Mouse (Mus musculus): ENCODE results near the gene Thop1. TPM values are rescaled to one million over a fixed set of nuclear protein-coding genes. Genes with fewer than 3 reads are reported as not detected.
"Not testable (repeated sequence)": the region's sequence is repeated elsewhere in the genome, so short reads cannot be mapped to it uniquely, and the experiment has no call there.

The Thop1 gene
- polyA plus RNA-seq, 1 experiment, result 67.3 TPM

DNA sequence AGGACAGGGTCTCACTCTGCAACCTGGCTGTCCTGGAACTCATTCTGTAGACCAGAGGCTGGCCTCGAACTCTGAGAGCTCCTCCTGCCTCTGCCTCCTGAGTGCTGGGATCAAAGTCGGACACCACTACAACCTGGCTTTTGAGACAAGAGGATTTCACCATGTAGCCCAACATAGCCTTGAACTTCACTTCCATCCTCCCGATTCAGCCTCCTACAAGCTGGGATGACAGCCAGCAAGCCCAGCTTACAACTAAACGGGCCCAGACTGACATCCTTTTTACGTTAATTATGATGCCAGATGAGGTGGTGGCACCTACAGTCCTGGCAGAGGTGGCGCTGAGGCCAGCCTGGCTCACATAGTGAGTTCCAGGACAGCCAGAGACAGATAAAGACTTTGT lies 10.9 kb upstream of the Thop1 start:
- peaks cover 62% of the 10 kb centered on the region for H3K79me2 ChIP-seq (ENCODE audit: control insufficient read depth, insufficient read depth)
- TF ChIP-seq MYOD1 (IDR thresholded peaks at IDR 0.05; ENCODE audit: control insufficient read depth, insufficient read length, low read depth) (no peak), CEBPB (IDR thresholded peaks at IDR 0.05; ENCODE audit: low read depth) (no peak), FOSL1 (IDR thresholded peaks at IDR 0.05; ENCODE audit: insufficient read depth, low read length, poor library complexity, severe bottlenecking) (no peak), MYOG (IDR thresholded peaks at IDR 0.05; ENCODE audit: control insufficient read depth, extremely low read depth, insufficient read length) (no peak), USF1 (IDR thresholded peaks at IDR 0.05; ENCODE audit: low read depth) (no peak), CTCF (IDR thresholded peaks at IDR 0.05; ENCODE audit: control insufficient read depth, insufficient read depth, insufficient read length) (no peak), MAX (IDR thresholded peaks at IDR 0.05) (no peak)
- H3K27me3 ChIP-seq (ENCODE audit: control insufficient read depth, insufficient read depth, insufficient read length), result no peaks in the 10 kb centered on the region
- H3ac ChIP-seq (ENCODE audit: control insufficient read depth, insufficient read length, low read depth), result peak overlapping the region; percentile 50
- H3K36me3 ChIP-seq (ENCODE audit: control insufficient read depth, insufficient read depth), result no peaks in the 10 kb centered on the region
- no peak overlapping the region for H3K4me3 ChIP-seq (ENCODE audit: insufficient read depth, poor library complexity, severe bottlenecking)
- peaks cover 57% of the 10 kb centered on the region for H3K79me3 ChIP-seq (ENCODE audit: low read depth)

DNA sequence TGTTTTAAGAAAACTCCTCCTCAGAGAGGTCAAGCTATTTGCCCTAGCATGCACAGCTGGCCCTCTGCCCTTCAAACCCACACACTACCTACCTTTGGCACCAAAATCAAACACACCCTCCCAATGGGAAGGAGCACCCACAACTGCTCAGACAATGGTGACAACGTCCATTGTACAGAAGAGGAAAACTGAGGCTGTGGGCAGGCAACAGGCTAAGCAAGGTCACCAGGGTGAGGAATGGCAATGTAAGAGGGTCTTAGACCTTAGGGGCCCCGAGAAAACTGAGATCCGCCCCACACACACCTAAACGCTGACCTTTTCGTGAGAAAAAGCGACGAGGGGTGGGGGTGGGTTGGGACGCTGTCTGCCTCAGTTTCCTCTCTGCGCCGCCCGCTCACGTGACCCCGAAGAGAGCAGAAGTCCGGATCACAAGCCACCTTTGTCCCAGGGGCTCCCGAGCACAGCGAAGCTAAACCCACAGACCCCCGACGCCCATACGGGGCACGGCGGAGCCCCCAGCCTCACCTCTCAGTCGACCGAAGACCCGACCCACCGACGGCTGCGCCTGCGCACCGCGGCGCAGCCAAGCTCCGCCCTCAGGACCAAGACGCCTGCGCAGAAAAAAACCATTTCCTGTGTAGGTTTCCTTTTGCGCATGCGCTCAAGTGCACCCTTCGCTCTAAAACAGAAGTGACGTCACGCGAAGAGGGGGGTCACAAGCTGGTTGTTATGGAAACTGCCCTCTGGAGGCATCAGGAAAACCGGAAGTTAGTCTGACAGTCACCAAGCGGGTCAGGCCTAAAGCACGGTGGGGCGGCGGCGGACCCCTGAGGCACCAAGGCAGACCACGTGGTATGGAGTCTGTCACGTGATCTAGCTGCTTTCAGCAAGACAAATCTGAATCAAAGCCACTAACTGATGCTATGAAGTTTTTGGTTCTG lies 10.0 kb upstream of the Thop1 start, which contains the start of gene Sgta:
Sgta (minus strand) TSS at position 579 of the 941 bp plus-strand sequence.
- H3K79me2 ChIP-seq (ENCODE audit: control insufficient read depth, insufficient read depth), result peaks cover 52% of the 10 kb centered on the region
- peak within 1 kb of the TSS; percentile 84 for H3ac ChIP-seq (ENCODE audit: control insufficient read depth, insufficient read length, low read depth)
- no peaks in the 10 kb centered on the region for H3K36me3 ChIP-seq (ENCODE audit: control insufficient read depth, insufficient read depth)
- no peaks in the 10 kb centered on the region for H3K27me3 ChIP-seq (ENCODE audit: control insufficient read depth, insufficient read depth, insufficient read length)
- TF ChIP-seq CEBPB (IDR thresholded peaks at IDR 0.05; ENCODE audit: low read depth) (no peak), USF1 (IDR thresholded peaks at IDR 0.05; ENCODE audit: low read depth) (peak; percentile 98), MAX (IDR thresholded peaks at IDR 0.05) (peak; percentile 86), MYOD1 (IDR thresholded peaks at IDR 0.05; ENCODE audit: control insufficient read depth, insufficient read length, low read depth) (no peak)
- H3K4me3 ChIP-seq (ENCODE audit: insufficient read depth, poor library complexity, severe bottlenecking), result peak within 1 kb of the TSS; percentile 90
- H3K79me3 ChIP-seq (ENCODE audit: low read depth), result peaks cover 49% of the 10 kb centered on the region

DNA sequence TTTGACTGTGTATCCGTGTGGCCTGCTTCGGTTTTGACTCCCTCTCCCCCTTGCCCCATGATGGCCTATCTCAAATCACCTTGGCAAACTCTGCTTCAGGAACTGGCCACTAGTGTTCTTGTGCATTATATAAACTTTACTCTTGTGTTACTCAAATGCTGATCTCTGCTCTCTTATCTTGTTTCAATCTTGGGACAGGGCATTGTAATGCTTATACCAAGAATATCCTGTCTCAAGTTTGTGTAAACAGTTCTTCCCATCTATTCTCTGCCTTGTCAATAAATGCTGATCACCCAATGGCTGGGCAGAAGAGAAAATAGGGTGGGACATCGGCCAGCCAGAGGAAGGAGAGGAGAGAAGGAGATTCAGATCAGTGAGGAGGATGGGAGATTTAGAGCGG lies 7.1 kb upstream of the Thop1 start:
- no peak for TF ChIP-seq CEBPB (IDR thresholded peaks at IDR 0.05; ENCODE audit: low read depth)
- TF ChIP-seq CTCF (IDR thresholded peaks at IDR 0.05; ENCODE audit: control insufficient read depth, insufficient read depth, insufficient read length), result no peak
- TF ChIP-seq FOSL1 (IDR thresholded peaks at IDR 0.05; ENCODE audit: insufficient read depth, low read length, poor library complexity, severe bottlenecking), result no peak
- TF ChIP-seq MYOD1 (IDR thresholded peaks at IDR 0.05; ENCODE audit: control insufficient read depth, insufficient read length, low read depth), result no peak
- no peak for TF ChIP-seq USF1 (IDR thresholded peaks at IDR 0.05; ENCODE audit: low read depth)
- no peak for TF ChIP-seq MAX (IDR thresholded peaks at IDR 0.05)
- no peak for TF ChIP-seq MYOG (IDR thresholded peaks at IDR 0.05; ENCODE audit: control insufficient read depth, extremely low read depth, insufficient read length)

DNA sequence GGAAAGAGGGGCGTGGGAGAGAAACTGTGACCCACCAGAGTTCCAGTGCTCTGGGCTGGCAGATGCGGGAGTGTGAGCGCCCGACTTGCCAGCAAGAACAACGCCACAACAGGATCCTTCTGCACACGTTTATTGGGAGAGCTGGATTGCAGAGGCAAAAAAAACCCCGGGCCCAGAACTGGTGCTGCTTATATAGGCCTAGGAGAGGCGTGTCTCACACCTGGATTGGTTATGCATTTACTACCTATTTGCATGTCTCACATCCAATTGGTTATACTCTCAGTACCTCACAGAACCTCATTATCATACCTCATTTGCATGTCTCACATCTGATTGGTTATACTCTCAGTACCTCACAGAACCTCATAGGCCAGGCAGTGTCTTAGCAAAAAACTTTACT lies 5.3 kb upstream of the Thop1 start:
- H3K4me3 ChIP-seq (ENCODE audit: insufficient read depth, poor library complexity, severe bottlenecking); H3ac ChIP-seq (ENCODE audit: control insufficient read depth, insufficient read length, low read depth); H3K36me3 ChIP-seq (ENCODE audit: control insufficient read depth, insufficient read depth): not testable (repeated sequence)

More for the DNA sequence above, 7.1 kb upstream of the Thop1 start:
- Histone ChIP-seq H3K79me3 (ENCODE audit: low read depth) (peaks cover 21% of the 10 kb centered on the region), H3K27me3 (ENCODE audit: control insufficient read depth, insufficient read depth, insufficient read length) (peaks cover 4% of the 10 kb centered on the region), H3ac (ENCODE audit: control insufficient read depth, insufficient read length, low read depth) (no peak overlapping the region), H3K79me2 (ENCODE audit: control insufficient read depth, insufficient read depth) (peaks cover 24% of the 10 kb centered on the region), H3K36me3 (ENCODE audit: control insufficient read depth, insufficient read depth) (no peaks in the 10 kb centered on the region), H3K4me3 (ENCODE audit: insufficient read depth, poor library complexity, severe bottlenecking) (no peak overlapping the region)

DNA sequence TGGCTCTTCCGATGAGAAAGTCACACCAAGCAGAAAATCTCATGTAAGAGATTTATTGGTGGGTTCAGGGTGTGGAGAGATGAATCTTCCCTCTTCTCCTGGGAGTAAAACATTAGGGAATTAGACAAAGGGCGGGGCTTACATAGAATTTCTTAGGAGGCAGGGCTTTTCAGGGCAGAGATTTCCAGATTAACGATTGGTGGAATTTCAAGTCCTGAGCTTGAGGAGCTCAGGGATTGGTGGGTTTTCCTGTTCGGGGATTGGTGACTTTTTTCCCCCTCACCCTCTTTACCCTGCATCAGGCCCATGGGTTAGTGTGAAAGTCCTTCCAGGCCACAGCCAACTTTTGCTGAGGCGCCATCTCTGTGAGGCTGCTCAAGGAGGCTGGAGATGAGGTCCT lies 1.1 kb upstream of the Thop1 start:
- Histone ChIP-seq H3K27me3 (ENCODE audit: control insufficient read depth, insufficient read depth, insufficient read length) (peaks cover 5% of the 10 kb centered on the region), H3K79me3 (ENCODE audit: low read depth) (peaks cover 17% of the 10 kb centered on the region), H3ac (ENCODE audit: control insufficient read depth, insufficient read length, low read depth) (no peak overlapping the region), H3K36me3 (ENCODE audit: control insufficient read depth, insufficient read depth) (peaks cover 12% of the 10 kb centered on the region), H3K4me3 (ENCODE audit: insufficient read depth, poor library complexity, severe bottlenecking) (no peak overlapping the region), H3K79me2 (ENCODE audit: control insufficient read depth, insufficient read depth) (peaks cover 32% of the 10 kb centered on the region)
- TF ChIP-seq CTCF (IDR thresholded peaks at IDR 0.05; ENCODE audit: control insufficient read depth, insufficient read depth, insufficient read length) (no peak), MYOD1 (IDR thresholded peaks at IDR 0.05; ENCODE audit: control insufficient read depth, insufficient read length, low read depth) (no peak), USF1 (IDR thresholded peaks at IDR 0.05; ENCODE audit: low read depth) (no peak), MYOG (IDR thresholded peaks at IDR 0.05; ENCODE audit: control insufficient read depth, extremely low read depth, insufficient read length) (no peak), MAX (IDR thresholded peaks at IDR 0.05) (no peak), CEBPB (IDR thresholded peaks at IDR 0.05; ENCODE audit: low read depth) (no peak), FOSL1 (IDR thresholded peaks at IDR 0.05; ENCODE audit: insufficient read depth, low read length, poor library complexity, severe bottlenecking) (no peak)

More for the DNA sequence above, 5.3 kb upstream of the Thop1 start:
- not testable (repeated sequence) for H3K79me3 ChIP-seq (ENCODE audit: low read depth); H3K27me3 ChIP-seq (ENCODE audit: control insufficient read depth, insufficient read depth, insufficient read length); H3K79me2 ChIP-seq (ENCODE audit: control insufficient read depth, insufficient read depth)

DNA sequence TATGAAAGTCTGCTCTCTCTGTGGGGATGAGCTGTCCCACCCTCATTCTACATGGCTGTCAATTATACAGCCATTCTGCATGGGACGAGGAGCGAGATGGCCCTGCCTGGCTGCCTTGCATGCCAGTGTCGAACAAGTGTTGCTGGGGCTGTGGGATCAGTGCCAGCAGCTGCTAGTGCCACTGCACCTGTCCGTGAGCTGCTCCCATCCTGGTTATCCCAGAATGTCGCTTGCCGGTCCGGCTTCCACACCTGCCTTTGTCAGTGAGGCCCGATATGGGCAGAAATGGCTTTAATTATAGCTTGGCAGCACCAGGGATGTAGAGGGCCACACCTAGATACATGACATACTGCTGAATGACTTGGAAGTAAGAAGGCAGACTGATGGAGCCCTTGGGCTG lies 2.5 kb downstream of the Thop1 start:
- H3K36me3 ChIP-seq (ENCODE audit: control insufficient read depth, insufficient read depth), result peaks cover 38% of the 10 kb centered on the region
- TF ChIP-seq CEBPB (IDR thresholded peaks at IDR 0.05; ENCODE audit: low read depth) (no peak), CTCF (IDR thresholded peaks at IDR 0.05; ENCODE audit: control insufficient read depth, insufficient read depth, insufficient read length) (no peak), MYOG (IDR thresholded peaks at IDR 0.05; ENCODE audit: control insufficient read depth, extremely low read depth, insufficient read length) (no peak), FOSL1 (IDR thresholded peaks at IDR 0.05; ENCODE audit: insufficient read depth, low read length, poor library complexity, severe bottlenecking) (no peak), MYOD1 (IDR thresholded peaks at IDR 0.05; ENCODE audit: control insufficient read depth, insufficient read length, low read depth) (no peak), USF1 (IDR thresholded peaks at IDR 0.05; ENCODE audit: low read depth) (no peak), MAX (IDR thresholded peaks at IDR 0.05) (no peak)
- no peak overlapping the region for H3ac ChIP-seq (ENCODE audit: control insufficient read depth, insufficient read length, low read depth)
- H3K79me2 ChIP-seq (ENCODE audit: control insufficient read depth, insufficient read depth), result peaks cover 32% of the 10 kb centered on the region
- peaks cover 18% of the 10 kb centered on the region for H3K79me3 ChIP-seq (ENCODE audit: low read depth)
- H3K27me3 ChIP-seq (ENCODE audit: control insufficient read depth, insufficient read depth, insufficient read length), result peaks cover 5% of the 10 kb centered on the region
- H3K4me3 ChIP-seq (ENCODE audit: insufficient read depth, poor library complexity, severe bottlenecking), result no peak overlapping the region

Data from C2C12 (cell line).